Mouse (Mus musculus) large intestine, adult 2 months (tissue): ENCODE results near the gene Gm10203. TPM values are rescaled to one million over a fixed set of nuclear protein-coding genes. Genes with fewer than 3 reads are reported as not detected.

Experiments used
- DNase-seq: peaks from one replicate; pipeline ENCODE4 v3.0.0-alpha.2; 2012; ENCODE audit warnings: low read depth, low spot score
- WGBS: fragments of 180-500 bp; shearing (Covaris S2); methylation state at CpG from one replicate; pipeline ENCODE4 v1.1.7; 2018; 5-methylcytosine and 5-hydroxymethylcytosine counted together
- polyA plus RNA-seq: library from polyadenylated mRNA; depleted of rRNA; stranded (reverse); fragments of >200 nt; gene quantifications from 2 replicates; pipeline ENCODE4 v1.2.3, GENCODE M21; 2012; rRNA removed

Gm10203 gene
- polyA plus RNA-seq, 1 experiment: not detected

DNA sequence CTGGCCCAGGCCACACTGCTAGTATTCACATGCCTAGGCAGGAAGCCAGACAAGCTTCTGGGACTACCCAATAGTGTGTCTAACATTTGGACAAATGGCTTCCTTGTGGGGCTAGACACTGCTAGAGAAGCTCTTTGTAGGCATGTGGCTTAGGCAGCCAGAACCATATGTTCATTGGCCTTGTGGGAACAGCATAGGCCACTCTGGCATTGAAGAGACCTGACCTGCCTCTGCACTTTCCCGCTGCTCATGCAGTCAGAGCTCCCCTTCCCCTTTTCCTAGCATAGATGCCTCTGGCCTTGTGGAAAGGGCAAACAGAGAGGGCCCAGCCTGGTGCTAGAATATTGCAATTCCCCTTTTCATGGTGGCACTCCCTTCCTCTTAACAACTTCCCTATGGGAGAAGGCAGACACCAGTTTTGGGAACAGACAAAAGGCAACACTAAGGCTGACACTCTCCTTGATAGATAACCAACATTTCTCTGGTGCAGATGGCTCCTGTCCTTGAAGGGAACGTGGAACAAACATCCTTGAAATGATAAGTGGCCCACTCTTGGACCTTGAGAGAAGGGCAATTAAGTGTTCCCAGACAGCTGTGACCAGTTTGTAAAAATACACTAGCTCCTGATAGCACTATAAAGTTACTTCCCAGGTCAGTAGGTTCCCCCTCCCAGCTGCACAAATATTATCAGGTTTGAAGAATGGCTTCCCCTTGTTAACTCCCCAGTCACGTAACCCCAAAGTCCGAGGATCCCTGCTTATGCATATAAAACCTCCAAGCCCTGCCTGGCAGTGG, 44.1 kb downstream of the Gm10203 start:
- DNase-seq: no peak
- WGBS: 24% methylated on average over 4 of the region's 4 CpGs

DNA sequence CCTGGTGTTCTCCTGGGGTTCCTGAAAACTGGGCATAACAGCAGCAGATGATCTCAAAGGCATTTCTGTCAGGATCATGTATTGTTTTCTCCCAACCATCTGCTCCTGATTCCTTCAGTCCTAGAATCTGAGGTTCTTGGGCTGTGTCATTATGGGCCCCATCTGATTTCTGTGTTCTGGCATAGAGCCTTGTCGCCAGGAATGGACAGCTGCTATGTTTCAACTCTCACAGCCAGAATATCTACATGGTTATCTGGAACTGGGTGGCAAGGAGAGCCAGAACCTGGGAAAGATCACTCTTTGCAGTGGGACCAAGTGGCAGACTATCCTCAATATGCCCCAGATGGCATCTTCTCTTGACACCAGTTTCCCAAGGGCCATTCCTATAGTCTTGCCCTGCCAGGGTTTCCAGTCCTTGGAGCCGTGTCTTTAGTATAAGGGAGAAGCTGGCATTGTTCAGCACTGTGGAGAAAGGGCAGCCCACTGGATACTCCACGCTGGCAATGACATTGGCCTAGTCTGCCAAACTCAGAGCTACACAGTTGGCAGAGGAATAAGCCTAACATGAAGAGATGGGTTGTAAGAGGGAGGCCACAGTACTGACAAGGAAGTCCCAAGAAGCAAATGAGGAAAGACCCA, 45.1 kb downstream of the Gm10203 start:
- WGBS: 71% methylated on average over 3 of the region's 3 CpGs
- DNase-seq: no peak

DNA sequence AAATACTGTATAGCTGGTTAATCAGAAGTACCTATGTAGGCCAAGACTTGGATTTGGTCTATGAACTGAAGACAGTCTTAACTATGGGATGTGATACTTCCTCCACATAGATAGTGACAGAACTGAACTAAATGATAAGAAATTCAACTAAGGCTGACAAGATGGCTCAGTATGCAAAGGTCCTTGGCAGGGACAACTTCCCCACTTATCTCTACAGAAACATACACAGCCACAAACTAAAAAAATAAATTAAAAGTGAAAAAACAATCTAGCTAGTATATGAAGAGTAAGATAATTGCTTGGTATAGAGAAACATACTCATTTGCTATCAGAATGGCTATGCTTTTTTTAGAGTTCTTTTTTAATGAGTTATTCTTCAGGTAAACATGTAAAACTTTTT, 49.1 kb downstream of the Gm10203 start:
- no peak for DNase-seq

Other genes with a start within 250 kb of the Gm10203 start
- gene Caprin2, start 233.9 kb upstream of the Gm10203 start, polyA plus RNA-seq: 1.9 and 3.3 TPM in 2 replicates
- 5.5 and 5.7 TPM in 2 replicates for gene Sinhcaf, start 183.7 kb upstream of the Gm10203 start, polyA plus RNA-seq
- gene Dennd5b, start 28.5 kb upstream of the Gm10203 start, polyA plus RNA-seq: 3.4 and 11.9 TPM in 2 replicates
- 13.5 and 15.9 TPM in 2 replicates for gene Etfbkmt, start 9.7 kb downstream of the Gm10203 start, polyA plus RNA-seq
- 5.7 and 8.1 TPM in 2 replicates for gene Amn1, start 58.5 kb downstream of the Gm10203 start, polyA plus RNA-seq
- gene Resf1, start 179.2 kb downstream of the Gm10203 start, polyA plus RNA-seq: 4.0 and 11.2 TPM in 2 replicates